In genomic region chr6:86733183-86733876, GRCm38 (mm10) we compare ENCODE assay signal across 8 mouse cellular contexts. TPM values are rescaled to one million over a fixed set of nuclear protein-coding genes. Genes with fewer than 3 reads are reported as not detected.
DNase-seq lines count a peak whose midpoint lies in the region; ATAC-seq lines count a peak whose summit lies in the region.

Gmcl1 (minus strand) TSS chr6:86733383.

- peak; percentile 90 for ATAC-seq in megakaryocyte progenitor cell, adult 5-6 weeks (replicated peaks; ENCODE audit: poor library complexity)

- DNase-seq in adipocyte (ENCODE audit: low spot score) = peak; percentile 98
- peak; percentile 97 for DNase-seq in embryo, embryonic 10 days (ENCODE audit: low spot score)
- peak; percentile 96 for DNase-seq in gastrocnemius, postnatal 10 days
- DNase-seq in induced T-regulatory cell, adult 2 months (ENCODE audit: low read depth) = peak; percentile 99
- peak; percentile 72 to 89 for DNase-seq in left cerebral cortex, adult 9 months (ENCODE audit: low spot score in 2 of 2)
- peak; percentile 93 for DNase-seq in right cerebral cortex, postnatal 14 days
- peak; percentile 84 to 91 for DNase-seq in urinary bladder, postnatal 36 days (ENCODE audit: low spot score in 2 of 2)

RNA-seq across cellular contexts. Expression of gene Gmcl1, which starts in this region (rescaled TPM):
- total RNA-seq in gastrocnemius, postnatal 10 days (2021) = 1 to 10 TPM; 3.9 to 5.8 TPM
- 24.5 and 28.2 TPM in 2 replicates for total RNA-seq in megakaryocyte progenitor cell, adult 5-6 weeks (2015)
- 26.1 TPM in 2 replicates for total RNA-seq in megakaryocyte progenitor cell, adult 5-6 weeks (2017)

Comparison
In these comparisons a context has a peak if more than half of its experiments do, and no peak if none do; other contexts are left out.
1. Peak in every context shown above with its lines: DNase-seq and ATAC-seq.